Mouse (Mus musculus): Measurements from ENCODE around the gene Cabin1. TPM values are rescaled to one million over a fixed set of nuclear protein-coding genes. Genes with fewer than 3 reads are reported as not detected.

The Cabin1 gene
- polyA plus RNA-seq, 1 experiment from 2014 or later = 13.9 TPM

GRCm38 (mm10) chr10:75632633-75633032 lies 131.5 kb downstream of the Cabin1 start:
- TF ChIP-seq CTCF (IDR thresholded peaks at IDR 0.05; ENCODE audit: low read depth) = no peak
- TF ChIP-seq EP300 (optimal IDR thresholded peaks at IDR 0.05) = no peak
- ATAC-seq (ENCODE audit: low FRiP score, low TSS enrichment) = peak; percentile 86
- peak; percentile 37 for DNase-seq (ENCODE audit: low spot score)
- Histone ChIP-seq H3K27ac (replicated peaks) (peak overlapping the region; percentile 76), H3K4me3 (ENCODE audit: low read depth, low read length) (no peak overlapping the region), H3K4me2 (replicated peaks; ENCODE audit: low read depth) (no peak overlapping the region), H3K36me3 (ENCODE audit: control insufficient read depth, insufficient read depth, low read length) (no peaks in the 10 kb centered on the region), H3K9ac (ENCODE audit: low read length) (no peak overlapping the region), H3K9me3 (ENCODE audit: control insufficient read depth, low read length) (no peaks in the 10 kb centered on the region), H3K4me1 (replicated peaks; ENCODE audit: control insufficient read depth, insufficient read depth) (no peaks in the 10 kb centered on the region), H3K27me3 (ENCODE audit: control insufficient read depth, insufficient read depth, low read length) (no peaks in the 10 kb centered on the region)
- 22% methylated on average over 5 of the region's 5 CpGs for WGBS

GRCm38 (mm10) chr10:75627490-75627889 lies 136.7 kb downstream of the Cabin1 start:
- H3K4me3 ChIP-seq (ENCODE audit: low read depth, low read length) = no peak overlapping the region
- no peak for TF ChIP-seq CTCF (IDR thresholded peaks at IDR 0.05; ENCODE audit: low read depth)
- no peak for TF ChIP-seq EP300 (optimal IDR thresholded peaks at IDR 0.05)
- no peak overlapping the region for H3K9ac ChIP-seq (ENCODE audit: low read length)
- no peak overlapping the region for H3K4me2 ChIP-seq (replicated peaks; ENCODE audit: low read depth)
- no peak overlapping the region for H3K27ac ChIP-seq (replicated peaks)
- no peak for DNase-seq (ENCODE audit: low spot score)
- no peak for ATAC-seq (ENCODE audit: low FRiP score, low TSS enrichment)
- no peaks in the 10 kb centered on the region for H3K4me1 ChIP-seq (replicated peaks; ENCODE audit: control insufficient read depth, insufficient read depth)
- WGBS = 51% methylated on average over 3 of the region's 3 CpGs
- H3K9me3 ChIP-seq (ENCODE audit: control insufficient read depth, low read length) = no peaks in the 10 kb centered on the region
- H3K36me3 ChIP-seq (ENCODE audit: control insufficient read depth, insufficient read depth, low read length) = no peaks in the 10 kb centered on the region
- no peaks in the 10 kb centered on the region for H3K27me3 ChIP-seq (ENCODE audit: control insufficient read depth, insufficient read depth, low read length)

- Histone ChIP-seq H3K4me2 (replicated peaks; ENCODE audit: low read depth) (no peak overlapping the region), H3K4me3 (ENCODE audit: low read depth, low read length) (no peak overlapping the region), H3K27ac (replicated peaks) (no peak overlapping the region), H3K9me3 (ENCODE audit: control insufficient read depth, low read length) (no peaks in the 10 kb centered on the region), H3K36me3 (ENCODE audit: control insufficient read depth, insufficient read depth, low read length) (no peaks in the 10 kb centered on the region), H3K4me1 (replicated peaks; ENCODE audit: control insufficient read depth, insufficient read depth) (no peaks in the 10 kb centered on the region), H3K27me3 (ENCODE audit: control insufficient read depth, insufficient read depth, low read length) (no peaks in the 10 kb centered on the region), H3K9ac (ENCODE audit: low read length) (no peak overlapping the region)
- TF ChIP-seq CTCF (IDR thresholded peaks at IDR 0.05; ENCODE audit: low read depth) (no peak), EP300 (optimal IDR thresholded peaks at IDR 0.05) (no peak)
- DNase-seq (ENCODE audit: low spot score) (no peak), ATAC-seq (ENCODE audit: low FRiP score, low TSS enrichment) (0 out of 2 replicates have a peak, but pooled peaks have one; percentile 49)
- 57% methylated on average over 3 of the region's 3 CpGs for WGBS
Observed at GRCm38 (mm10) chr10:75626991-75627390, 137.2 kb downstream of the Cabin1 start.

GRCm38 (mm10) chr10:75625920-75626319 lies 138.2 kb downstream of the Cabin1 start:
- no peak for ATAC-seq (ENCODE audit: low FRiP score, low TSS enrichment)
- Histone ChIP-seq H3K36me3 (ENCODE audit: control insufficient read depth, insufficient read depth, low read length) (no peaks in the 10 kb centered on the region), H3K27ac (replicated peaks) (no peak overlapping the region), H3K9me3 (ENCODE audit: control insufficient read depth, low read length) (no peaks in the 10 kb centered on the region), H3K4me1 (replicated peaks; ENCODE audit: control insufficient read depth, insufficient read depth) (no peaks in the 10 kb centered on the region), H3K9ac (ENCODE audit: low read length) (no peak overlapping the region), H3K27me3 (ENCODE audit: control insufficient read depth, insufficient read depth, low read length) (no peaks in the 10 kb centered on the region), H3K4me2 (replicated peaks; ENCODE audit: low read depth) (no peak overlapping the region), H3K4me3 (ENCODE audit: low read depth, low read length) (no peak overlapping the region)
- DNase-seq (ENCODE audit: low spot score) = no peak
- TF ChIP-seq CTCF (IDR thresholded peaks at IDR 0.05; ENCODE audit: low read depth) (no peak), EP300 (optimal IDR thresholded peaks at IDR 0.05) (no peak)
- WGBS = 29% methylated on average over 6 of the region's 6 CpGs

- no peaks in the 10 kb centered on the region for H3K36me3 ChIP-seq (ENCODE audit: control insufficient read depth, insufficient read depth, low read length)
- H3K4me3 ChIP-seq (ENCODE audit: low read depth, low read length) = no peak overlapping the region
- TF ChIP-seq EP300 (optimal IDR thresholded peaks at IDR 0.05) (no peak), CTCF (IDR thresholded peaks at IDR 0.05; ENCODE audit: low read depth) (peak; percentile 54)
- 48% methylated on average over 3 of the region's 3 CpGs for WGBS
- no peak for DNase-seq (ENCODE audit: low spot score)
- ATAC-seq (ENCODE audit: low FRiP score, low TSS enrichment) = no peak
- H3K27ac ChIP-seq (replicated peaks) = no peak overlapping the region
- no peak overlapping the region for H3K9ac ChIP-seq (ENCODE audit: low read length)
- no peaks in the 10 kb centered on the region for H3K9me3 ChIP-seq (ENCODE audit: control insufficient read depth, low read length)
- H3K4me1 ChIP-seq (replicated peaks; ENCODE audit: control insufficient read depth, insufficient read depth) = no peaks in the 10 kb centered on the region
- H3K27me3 ChIP-seq (ENCODE audit: control insufficient read depth, insufficient read depth, low read length) = no peaks in the 10 kb centered on the region
- H3K4me2 ChIP-seq (replicated peaks; ENCODE audit: low read depth) = no peak overlapping the region
Observed at GRCm38 (mm10) chr10:75620818-75621217, 143.3 kb downstream of the Cabin1 start.

GRCm38 (mm10) chr10:75616044-75616443 lies 148.1 kb downstream of the Cabin1 start:
- Histone ChIP-seq H3K4me3 (ENCODE audit: low read depth, low read length) (no peak overlapping the region), H3K4me1 (replicated peaks; ENCODE audit: control insufficient read depth, insufficient read depth) (no peaks in the 10 kb centered on the region), H3K36me3 (ENCODE audit: control insufficient read depth, insufficient read depth, low read length) (no peaks in the 10 kb centered on the region), H3K9me3 (ENCODE audit: control insufficient read depth, low read length) (no peaks in the 10 kb centered on the region), H3K4me2 (replicated peaks; ENCODE audit: low read depth) (no peak overlapping the region), H3K9ac (ENCODE audit: low read length) (no peak overlapping the region), H3K27me3 (ENCODE audit: control insufficient read depth, insufficient read depth, low read length) (no peaks in the 10 kb centered on the region), H3K27ac (replicated peaks) (no peak overlapping the region)
- TF ChIP-seq EP300 (optimal IDR thresholded peaks at IDR 0.05) (no peak), CTCF (IDR thresholded peaks at IDR 0.05; ENCODE audit: low read depth) (no peak)
- WGBS = 88% methylated on average over 4 of the region's 4 CpGs
- DNase-seq (ENCODE audit: low spot score) (no peak), ATAC-seq (ENCODE audit: low FRiP score, low TSS enrichment) (no peak)

All from stomach, postnatal 0 days (tissue).